Mouse (Mus musculus) CD4-positive helper T cell, adult 2 months (primary cell): ENCODE measurements at regions not wholly inside any gene's neighbourhood (a gene's known extent, or its start where the extent isn't known, plus 50 kb on each side); places are given as distances from the start of the nearest gene placed in this dataset.

ENCODE experiments used
- DNase-seq: peaks from one replicate; pipeline ENCODE4 v3.0.0-alpha.2; 2012; ENCODE audit warnings: low read depth, missing footprints, low spot score

- DNase-seq = no peak
These were observed 432.0 kb upstream of the Mctp2 start for GRCm38 (mm10) chr7:72738324-72738944.

GRCm38 (mm10) chr7:72742376-72742775 lies 436.0 kb upstream of the Mctp2 start:
- no peak for DNase-seq

GRCm38 (mm10) chr7:72751501-72751917 lies 445.1 kb upstream of the Mctp2 start:
- DNase-seq = no peak

- DNase-seq = no peak
These were observed 446.7 kb upstream of the Mctp2 start for GRCm38 (mm10) chr7:72753053-72753559.

- DNase-seq = no peak
These were observed 456.3 kb upstream of the Mctp2 start for GRCm38 (mm10) chr7:72762711-72763110.

GRCm38 (mm10) chr7:72768705-72769104 lies 462.3 kb upstream of the Mctp2 start:
- no peak for DNase-seq

GRCm38 (mm10) chr7:72774031-72774770 lies 467.8 kb upstream of the Mctp2 start:
- no peak for DNase-seq

GRCm38 (mm10) chr7:72774771-72775119 lies 468.3 kb upstream of the Mctp2 start:
- no peak for DNase-seq

- no peak for DNase-seq
These were observed 480.9 kb upstream of the Mctp2 start for GRCm38 (mm10) chr7:72787306-72787705.

- no peak for DNase-seq
These were observed 481.9 kb upstream of the Mctp2 start for GRCm38 (mm10) chr7:72788261-72788660.

GRCm38 (mm10) chr7:72822142-72822541 lies 515.7 kb upstream of the Mctp2 start:
- DNase-seq = no peak

- DNase-seq = no peak
These were observed 520.2 kb upstream of the Mctp2 start for GRCm38 (mm10) chr7:72826597-72826996.

- no peak for DNase-seq
These were observed 529.0 kb upstream of the Mctp2 start for GRCm38 (mm10) chr7:72835423-72835822.

GRCm38 (mm10) chr7:72836026-72836425 lies 529.6 kb upstream of the Mctp2 start:
- DNase-seq = no peak

GRCm38 (mm10) chr7:72836457-72836985 lies 530.1 kb upstream of the Mctp2 start:
- DNase-seq = no peak

GRCm38 (mm10) chr7:72837992-72838655 lies 531.7 kb upstream of the Mctp2 start:
- DNase-seq = no peak

- DNase-seq = no peak
These were observed 524.0 kb upstream of the Rgma start for GRCm38 (mm10) chr7:72851346-72851745.

GRCm38 (mm10) chr7:72854501-72855002 lies 520.8 kb upstream of the Rgma start:
- no peak for DNase-seq

GRCm38 (mm10) chr7:72866966-72867754 lies 508.1 kb upstream of the Rgma start:
- no peak for DNase-seq

- no peak for DNase-seq
These were observed 506.2 kb upstream of the Rgma start for GRCm38 (mm10) chr7:72869068-72869467.

- DNase-seq = no peak
These were observed 474.5 kb upstream of the Rgma start for GRCm38 (mm10) chr7:72900816-72901215.
